Mouse (Mus musculus) heart, postnatal 36 days (tissue): ENCODE data around the gene Cask. TPM values are rescaled to one million over a fixed set of nuclear protein-coding genes. Genes with fewer than 3 reads are reported as not detected.
A peak's percentile ranks its signal among the peaks of the same experiment; 100 is the strongest.

Experiments used
- DNase-seq, 2 experiments: peaks; one replicate each; pipeline ENCODE4 v3.0.0; 2021 to 2022
- intact Hi-C: fragments of 180-260 bp; cut with DNase I; formaldehyde crosslinking; loops from one replicate; pipeline ENCODE4 v1.15.1; 2025
- total RNA-seq, 2 experiments: library from RNA; stranded (reverse); gene quantifications; 2 replicates each; pipeline ENCODE4 v1.2.3; 2021

The Cask gene
- total RNA-seq, 2 experiments from 2014 or later: 13.6 to 19.2 TPM

DNA sequence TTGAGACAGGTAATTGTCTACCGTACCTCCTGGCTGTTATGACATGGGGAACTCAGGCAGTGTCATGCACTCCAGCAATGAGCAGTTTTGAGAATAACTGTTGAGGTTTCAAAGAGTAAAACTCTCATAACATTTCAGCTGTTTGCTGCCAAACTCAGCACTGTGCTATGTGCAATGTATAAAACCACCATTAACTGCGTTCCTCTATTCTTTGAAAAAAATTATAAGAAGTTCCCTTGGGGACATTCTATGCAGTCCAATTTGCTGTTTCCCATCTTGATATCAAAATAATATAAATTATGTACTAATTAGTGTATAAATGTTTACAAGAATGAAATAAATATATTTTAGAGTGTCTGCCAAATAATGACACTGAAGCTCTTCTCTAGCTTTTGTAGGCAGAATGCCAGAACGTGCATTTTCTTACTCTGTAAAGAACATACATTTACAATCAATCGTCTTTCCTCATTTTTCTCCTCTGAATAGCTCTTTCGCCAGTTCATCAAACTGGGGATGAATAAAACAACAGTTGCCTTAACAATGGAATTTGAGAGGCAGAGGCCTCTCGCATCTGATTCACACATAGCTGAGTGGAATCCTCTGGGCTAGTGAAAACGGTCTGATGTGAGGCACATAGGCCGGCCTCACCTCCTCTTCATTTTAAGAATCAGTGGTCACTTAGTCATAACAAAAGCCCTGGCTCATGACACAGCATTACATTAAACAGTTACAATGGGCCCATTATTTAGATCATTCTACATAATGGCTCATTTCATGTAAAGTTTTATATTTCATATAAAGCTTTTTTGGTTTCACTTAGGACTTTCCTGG, 125.4 kb downstream of the Cask start:
- no peak for DNase-seq
- intact Hi-C loops: no loop called here

DNA sequence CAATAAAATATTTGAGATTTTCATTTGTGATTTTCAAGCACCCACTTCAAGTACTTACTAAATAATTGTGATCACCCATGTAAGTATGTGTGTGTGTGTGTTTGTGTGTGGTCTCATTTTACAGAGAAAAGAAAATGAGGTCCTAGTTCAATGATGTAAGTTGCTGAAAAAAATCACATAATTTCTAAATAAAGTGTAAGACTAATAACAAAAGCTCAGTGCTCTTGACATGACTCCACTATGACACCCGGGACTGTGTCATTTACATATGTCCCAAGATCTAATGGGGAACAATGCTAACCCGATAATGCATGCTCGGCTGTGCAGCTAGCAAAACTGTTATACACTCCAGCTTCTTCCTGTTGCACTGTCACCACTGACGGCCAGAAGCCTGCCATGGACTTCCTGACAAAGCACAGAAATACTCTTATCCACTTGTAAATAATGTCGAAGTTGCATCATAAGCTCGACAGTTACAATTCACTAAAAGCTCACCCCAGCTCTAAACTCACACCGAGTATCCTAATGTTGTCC, 130.8 kb downstream of the Cask start:
- intact Hi-C loops: no loop called here
- DNase-seq: no peak

DNA sequence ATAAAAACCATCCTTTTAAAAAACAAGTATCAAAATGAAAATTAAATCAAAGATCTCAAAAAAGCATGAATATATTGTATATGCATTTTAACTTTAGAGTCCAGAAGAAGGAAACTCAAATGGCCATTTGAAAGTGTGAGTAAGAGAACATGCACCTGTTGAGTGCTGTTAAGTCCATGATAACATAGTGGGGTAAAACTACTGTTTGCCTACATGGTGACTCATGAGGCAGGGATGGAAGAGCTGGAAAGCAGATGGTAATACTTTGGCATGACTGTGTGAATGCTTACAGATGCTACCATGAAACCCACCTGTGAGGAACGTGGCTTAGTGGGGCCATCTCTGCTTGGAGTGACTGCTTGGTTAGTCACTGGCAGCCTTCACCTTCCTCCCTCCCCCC, 132.9 kb downstream of the Cask start:
- no peak for DNase-seq
- intact Hi-C loops: no loop called here

DNA sequence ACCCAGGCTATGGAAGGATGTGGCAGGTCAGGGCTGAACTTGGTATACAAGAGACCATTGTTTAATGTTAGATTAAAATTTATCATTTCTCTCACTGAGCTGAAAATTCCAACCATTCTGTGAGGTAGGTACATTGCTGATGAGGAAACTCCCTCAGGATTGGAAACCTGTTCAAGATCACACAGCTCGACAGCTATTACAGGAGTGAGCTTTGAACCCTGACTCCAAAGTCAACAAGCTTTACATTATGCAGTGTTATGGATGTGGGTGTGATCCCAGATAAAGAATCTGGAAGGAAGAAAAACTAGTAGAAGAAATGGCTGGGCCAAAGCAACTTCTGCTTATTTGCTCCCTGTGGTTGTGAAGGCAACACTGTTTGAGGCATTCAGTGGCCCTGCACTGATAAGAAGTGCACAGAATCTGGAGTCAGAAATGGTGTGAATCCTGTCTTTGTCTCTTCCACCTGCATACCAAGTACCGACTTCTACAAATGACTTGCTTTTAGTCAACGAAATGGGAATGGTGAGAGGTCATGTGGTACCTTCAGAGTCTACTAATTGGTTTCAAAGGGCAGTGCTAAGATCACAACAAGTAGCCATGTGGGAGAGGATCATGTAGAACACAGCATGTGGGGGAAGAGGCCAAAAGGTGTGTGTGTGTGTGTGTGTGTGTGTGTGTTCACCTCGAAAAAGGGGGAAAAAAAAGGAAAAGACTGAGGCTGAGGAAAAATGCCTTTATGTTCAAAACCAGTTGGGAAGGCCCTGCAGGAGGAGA, 134.2 kb downstream of the Cask start:
- no peak for DNase-seq
- intact Hi-C loops: no loop called here

DNA sequence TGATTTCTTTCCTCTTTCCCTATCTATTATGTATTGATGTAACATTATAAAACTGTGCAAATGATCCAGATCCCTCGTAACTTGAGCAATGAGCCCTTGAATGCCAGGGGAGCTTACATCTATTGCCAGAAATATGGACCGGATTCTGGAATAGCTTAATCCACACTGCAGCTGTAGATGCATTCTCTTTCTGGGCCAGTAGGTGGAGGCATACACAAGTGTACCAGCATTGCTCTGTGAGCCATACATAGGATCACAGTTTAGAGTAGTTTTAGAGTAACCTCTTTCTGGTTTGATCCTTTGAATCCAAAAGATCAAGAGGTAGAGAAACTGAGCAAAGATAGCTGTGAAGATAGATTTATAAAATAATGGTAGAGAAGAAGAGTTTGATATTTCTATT, 141.0 kb downstream of the Cask start:
- intact Hi-C loops: loop anchor here (5.0 kb wide), 2 partner anchors 137 to 602 kb away; no protein-coding TSS in a partner anchor
- DNase-seq: peak; percentile 32 to 58

DNA sequence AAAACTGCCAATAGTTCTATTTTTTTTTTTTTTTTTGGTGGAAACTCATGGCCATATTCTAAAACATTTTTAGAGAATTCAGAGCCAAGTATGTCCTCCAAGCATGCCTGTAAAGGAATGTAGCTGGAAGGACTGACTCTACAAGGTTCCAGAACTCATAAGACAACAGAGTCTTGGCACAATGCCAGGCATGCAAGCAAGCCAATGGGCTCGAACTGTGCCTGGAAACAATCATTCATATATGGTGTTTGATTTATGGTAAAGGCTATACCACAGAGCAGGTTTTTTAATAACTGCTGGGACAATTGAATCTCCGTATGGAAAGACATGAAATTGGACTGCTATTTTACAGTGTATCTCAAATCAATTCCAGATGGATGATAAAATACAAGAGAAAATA, 146.1 kb downstream of the Cask start:
- peak in 1 of 2 experiments; percentile 6 for DNase-seq
- intact Hi-C loops: no loop called here

DNA sequence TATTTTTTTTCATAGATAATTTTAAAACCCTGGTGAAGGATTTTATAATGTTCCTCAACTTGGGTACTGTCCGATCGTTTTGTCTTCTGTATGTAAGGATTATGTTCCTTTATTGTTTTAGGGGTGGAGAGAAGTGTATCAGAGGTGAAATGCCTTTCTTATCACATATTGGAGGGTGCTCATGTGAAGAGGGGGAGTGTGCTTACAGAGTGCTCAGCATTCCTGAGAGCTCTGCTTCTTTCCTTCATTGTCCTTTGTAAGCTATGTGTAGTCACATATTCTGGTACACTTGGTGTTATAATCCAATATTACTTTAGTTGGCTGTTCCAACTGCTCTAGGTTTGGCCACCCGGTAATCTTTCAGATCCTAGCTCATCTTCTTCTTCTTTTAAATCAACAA, 150.5 kb downstream of the Cask start:
- intact Hi-C loops: no loop called here
- no peak for DNase-seq

DNA sequence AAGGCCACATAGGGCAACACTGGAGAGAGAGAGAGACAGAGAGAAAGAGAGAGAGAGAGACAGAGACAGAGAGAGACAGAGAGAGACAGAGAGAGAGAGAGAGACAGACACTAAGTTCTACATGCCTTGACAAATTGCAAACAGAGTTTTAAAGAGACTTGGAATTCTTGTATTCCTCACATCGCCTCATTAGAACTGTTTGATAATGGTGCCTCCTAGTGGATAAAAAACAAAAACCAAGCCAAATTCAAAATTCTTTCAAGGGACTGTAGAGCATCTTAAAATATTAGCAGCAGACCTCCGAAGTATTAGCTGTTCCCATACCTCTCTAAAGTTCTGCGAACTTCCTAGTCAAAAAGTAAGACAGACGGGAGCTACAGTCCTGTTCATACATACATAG, 159.3 kb downstream of the Cask start:
- DNase-seq: no peak
- intact Hi-C loops: no loop called here

DNA sequence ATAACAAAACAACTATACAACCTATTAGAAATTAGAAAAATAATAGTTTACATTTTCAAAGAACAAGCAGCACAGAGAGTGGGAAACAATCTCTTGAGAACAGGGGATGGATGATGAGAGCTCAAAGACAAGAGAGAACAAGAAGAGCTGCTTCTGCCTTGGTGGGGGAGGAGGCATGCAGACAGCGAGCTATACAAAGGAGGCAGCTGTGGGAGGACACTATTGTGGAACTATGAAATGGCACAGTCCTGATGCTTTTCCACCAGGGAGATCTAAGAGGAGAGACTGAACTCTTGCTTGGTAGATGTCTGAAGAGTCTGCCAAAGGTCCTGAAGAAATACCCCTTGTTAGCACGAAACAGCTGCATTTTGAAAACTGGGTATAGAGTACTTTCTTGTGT, 162.8 kb downstream of the Cask start:
- intact Hi-C loops: loop anchor here (10.0 kb wide), 1 partner anchor 544 kb away; no protein-coding TSS in a partner anchor
- DNase-seq: no peak

DNA sequence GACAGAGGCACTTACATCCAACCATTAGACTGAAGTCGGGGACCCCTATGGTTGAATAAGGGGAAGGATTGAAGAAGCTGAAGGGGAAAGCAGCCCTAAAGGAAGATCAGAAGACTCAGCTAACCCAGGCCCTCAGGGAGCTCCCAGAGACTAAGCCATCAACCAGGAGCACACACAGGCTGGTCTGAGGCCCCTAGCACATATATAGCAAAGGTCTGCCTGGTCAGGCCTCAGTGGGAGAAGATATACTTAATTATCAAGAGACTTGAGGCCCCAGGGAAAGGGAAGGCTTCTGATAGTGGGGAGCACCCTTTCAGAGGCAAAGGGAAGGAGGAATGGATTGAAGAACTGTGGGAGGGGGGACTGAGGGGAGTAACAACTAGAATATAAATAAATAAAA, 164.6 kb downstream of the Cask start:
- DNase-seq: no peak

DNA sequence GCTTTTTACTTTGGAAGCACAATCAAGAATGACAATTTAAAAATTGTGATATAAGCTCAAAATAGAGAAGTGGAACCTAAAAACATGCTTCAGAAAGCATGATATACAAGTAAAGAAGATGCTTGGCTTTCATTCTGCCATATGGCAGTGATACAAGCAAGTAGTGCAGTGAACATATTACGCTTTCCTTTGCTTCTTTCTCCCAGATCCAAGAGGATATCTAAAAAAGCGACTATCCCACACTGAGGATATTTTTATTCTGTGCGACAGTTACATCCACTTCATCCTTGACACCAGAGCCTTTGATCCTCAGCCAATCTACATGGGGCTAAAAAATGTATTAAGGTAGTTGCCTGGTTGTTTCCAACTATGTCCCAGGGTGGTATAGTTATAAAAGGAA, 169.4 kb downstream of the Cask start:
- no peak for DNase-seq
- intact Hi-C loops: loop anchor here (10.0 kb wide), 1 partner anchor 537 kb away; no protein-coding TSS in a partner anchor

More for the DNA sequence above, 164.6 kb downstream of the Cask start:
- intact Hi-C loops: loop anchor here (10.0 kb wide), 1 partner anchor 542 kb away; no protein-coding TSS in a partner anchor

DNA sequence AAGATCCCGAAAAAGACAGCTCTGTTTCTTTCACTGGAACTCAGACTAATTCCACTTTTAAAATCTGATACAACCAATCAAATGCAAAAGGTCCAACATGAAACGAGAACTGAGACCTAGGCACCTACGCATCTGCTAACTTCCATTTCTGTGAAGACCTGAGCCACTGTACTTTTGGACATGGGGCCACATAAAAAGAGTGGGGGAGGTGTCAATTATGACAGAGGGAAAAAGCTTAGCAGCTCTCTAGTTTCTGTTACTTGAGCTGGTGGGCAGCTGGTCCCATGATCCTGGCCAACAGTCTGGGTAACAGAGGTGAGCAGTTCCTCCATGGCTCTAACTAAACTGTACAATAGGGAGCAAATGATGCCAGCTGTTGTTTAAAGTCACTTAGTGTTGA, 178.2 kb downstream of the Cask start:
- intact Hi-C loops: no loop called here
- no peak for DNase-seq

DNA sequence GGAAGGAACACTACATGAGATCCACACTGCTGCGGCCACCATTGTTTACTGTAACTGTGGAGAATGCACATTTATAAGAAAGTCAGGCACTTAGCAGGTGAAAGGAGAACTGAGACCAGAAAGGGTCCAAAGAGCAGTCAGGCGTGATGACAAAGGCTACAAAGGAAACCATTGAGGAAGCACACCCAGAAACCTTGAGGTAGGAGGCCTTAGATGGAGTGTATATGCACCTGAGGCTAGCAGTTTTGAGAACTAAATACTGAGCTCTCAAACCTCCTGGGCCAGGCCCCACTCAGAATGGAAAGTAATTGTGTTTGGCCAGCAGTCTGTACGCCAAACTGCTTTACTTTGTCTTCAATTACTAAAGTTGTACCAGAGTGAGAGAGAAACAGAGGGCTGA, 180.8 kb downstream of the Cask start:
- intact Hi-C loops: no loop called here

DNA sequence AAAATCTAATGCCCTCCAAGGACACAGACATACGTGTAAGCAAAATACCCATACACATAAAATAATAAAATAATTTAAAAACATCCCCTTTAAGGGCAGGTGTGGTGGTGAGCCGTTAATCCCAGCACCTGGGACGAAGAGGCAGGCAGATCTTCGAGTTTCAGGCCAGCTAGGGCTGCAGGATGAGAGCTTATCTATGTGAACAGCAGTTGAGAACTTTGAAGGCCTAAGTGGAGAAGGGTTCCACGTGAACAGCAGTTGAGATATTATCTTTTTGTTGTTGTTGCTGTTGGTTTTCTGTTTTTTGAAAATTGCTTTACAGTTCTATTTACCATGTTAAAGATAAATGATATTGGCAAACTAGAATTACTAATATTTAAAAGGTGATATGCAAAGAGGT, 182.3 kb downstream of the Cask start:
- DNase-seq: no peak
- intact Hi-C loops: no loop called here

More for the DNA sequence above, 180.8 kb downstream of the Cask start:
- DNase-seq: no peak

DNA sequence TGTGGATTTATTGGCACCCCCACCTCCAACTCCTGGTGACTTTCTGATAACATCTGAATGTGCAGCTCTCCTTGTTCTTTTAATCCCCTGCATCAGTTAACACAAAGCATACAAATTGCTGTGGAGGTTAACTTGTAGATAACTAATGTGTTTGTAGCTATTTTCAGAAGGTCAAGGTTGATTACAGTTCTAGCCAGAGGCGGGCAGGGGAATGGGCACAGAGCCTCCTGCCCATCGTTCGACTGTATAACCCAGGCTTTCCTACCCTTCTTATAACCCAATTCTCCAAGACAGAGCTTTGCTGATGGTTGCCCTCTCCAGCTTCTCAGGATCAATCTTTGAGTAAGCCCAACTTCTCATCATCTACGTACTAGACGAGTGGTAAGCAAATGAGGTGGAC, 190.1 kb downstream of the Cask start, which contains the start of gene Gpr82:
Gene Gpr82, plus strand, starts transcription at position 301 of the 400 bp plus-strand sequence.
- intact Hi-C loops: no loop called here
- DNase-seq: no peak

DNA sequence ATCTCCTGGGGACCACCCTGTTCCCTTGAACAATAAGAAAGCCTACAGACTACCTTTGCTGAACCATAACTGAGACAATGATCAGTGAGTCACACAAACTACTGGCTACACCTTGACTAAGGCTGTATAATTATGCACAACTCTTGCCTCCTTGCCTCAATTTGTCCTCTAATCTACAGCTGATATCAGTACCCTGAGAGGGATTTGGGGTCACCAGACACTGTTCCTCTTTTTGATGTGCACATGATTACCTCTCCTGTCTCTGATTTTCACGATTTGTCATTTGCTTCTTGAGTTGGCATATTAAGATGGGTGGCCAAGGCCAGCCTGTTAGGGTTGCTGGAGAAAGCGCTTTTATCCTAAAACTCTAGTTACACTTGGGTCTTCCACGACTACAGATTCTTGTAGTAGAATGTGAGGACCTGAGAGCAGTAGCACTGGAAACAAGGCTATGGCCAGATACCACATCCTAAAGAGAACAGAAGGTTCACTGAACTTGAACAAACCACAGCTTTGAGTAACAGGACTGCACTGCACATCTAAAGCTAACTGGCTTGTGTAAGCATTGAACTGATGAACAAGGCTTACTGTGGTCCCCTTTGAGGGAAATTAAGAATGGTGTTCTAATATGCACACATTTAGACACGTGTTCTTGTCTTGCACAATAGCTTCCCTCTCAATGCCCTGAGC, 191.8 kb downstream of the Cask start:
- DNase-seq: no peak
- intact Hi-C loops: loop anchor here (5.0 to 10.0 kb wide), 6 partner anchors 37 to 985 kb away; partner anchors contain the start of genes 1810030O07Rik and Ddx3x

DNA sequence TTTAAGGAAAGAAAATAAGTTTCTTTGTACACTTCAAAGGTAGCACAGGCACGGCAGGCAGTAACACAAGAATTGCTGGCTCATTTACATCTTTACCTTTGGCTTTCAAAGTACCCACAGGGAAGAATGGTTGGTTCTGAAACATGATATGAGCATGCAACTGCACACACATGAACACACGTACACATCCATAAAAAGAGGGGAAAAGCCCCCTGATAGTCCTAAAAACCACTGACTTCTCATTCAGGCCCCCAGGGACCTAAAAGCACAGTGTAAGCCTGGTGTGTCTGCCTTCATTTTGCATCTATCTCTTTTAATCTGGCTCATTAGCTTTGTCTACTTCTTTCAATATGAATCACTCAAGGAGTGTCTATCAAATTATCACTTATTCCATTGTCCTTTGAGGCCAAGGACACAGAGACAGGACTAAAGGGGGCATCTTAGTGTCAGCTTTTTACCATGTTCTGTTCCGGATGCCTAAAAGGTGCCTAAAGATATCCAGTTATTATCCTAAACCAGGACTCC, 192.5 kb downstream of the Cask start:
- DNase-seq: no peak
- intact Hi-C loops: loop anchor here (5.0 to 10.0 kb wide), 6 partner anchors 36 to 984 kb away; partner anchors contain the start of genes 1810030O07Rik and Ddx3x

DNA sequence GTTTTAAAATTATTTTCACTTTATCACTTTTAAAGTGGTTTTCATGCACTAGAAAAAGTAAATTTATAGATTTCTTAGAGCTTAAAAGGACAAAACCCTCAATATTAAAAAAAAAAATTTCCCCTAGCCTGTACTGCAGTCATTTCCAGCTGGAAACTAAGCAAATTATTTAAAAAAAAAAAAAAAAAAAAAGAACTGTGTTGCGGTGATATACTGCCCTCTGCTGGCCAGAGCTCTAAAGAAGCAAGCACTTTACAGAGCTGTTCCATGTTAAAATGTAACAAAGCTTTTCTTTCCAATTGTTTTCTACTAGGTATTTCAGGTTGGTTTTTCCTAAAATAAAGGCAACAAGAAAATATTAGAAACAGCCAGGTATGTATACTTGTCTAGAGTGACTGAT, 194.4 kb downstream of the Cask start:
- DNase-seq: peak; percentile 35 to 57
- intact Hi-C loops: loop anchor here (1.0 to 10.0 kb wide), 8 partner anchors 34 to 982 kb away; partner anchors contain the start of genes 1810030O07Rik and Ddx3x

DNA sequence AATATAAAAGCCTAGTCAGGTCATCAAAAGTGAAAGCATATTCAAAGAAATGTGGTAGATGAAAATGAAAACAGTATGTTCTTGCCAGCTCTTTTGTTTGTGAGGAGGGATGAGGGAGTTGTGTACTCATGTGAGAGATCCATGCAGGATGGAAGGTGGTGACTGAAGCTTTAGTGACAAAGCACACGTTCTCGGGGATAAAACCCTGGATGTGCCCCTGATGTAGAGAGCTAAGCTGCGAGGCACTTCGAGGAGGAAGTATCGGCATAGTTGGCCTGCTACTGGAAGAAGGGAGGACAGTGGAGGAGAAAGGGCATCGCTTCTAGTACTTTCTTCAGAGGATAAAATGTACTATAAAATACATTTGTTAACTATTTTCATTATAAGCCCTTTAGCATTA, 195.3 kb downstream of the Cask start:
- intact Hi-C loops: loop anchor here (1.0 to 10.0 kb wide), 8 partner anchors 34 to 981 kb away; partner anchors contain the start of genes 1810030O07Rik and Ddx3x
- DNase-seq: peak in 1 of 2 experiments; percentile 10

DNA sequence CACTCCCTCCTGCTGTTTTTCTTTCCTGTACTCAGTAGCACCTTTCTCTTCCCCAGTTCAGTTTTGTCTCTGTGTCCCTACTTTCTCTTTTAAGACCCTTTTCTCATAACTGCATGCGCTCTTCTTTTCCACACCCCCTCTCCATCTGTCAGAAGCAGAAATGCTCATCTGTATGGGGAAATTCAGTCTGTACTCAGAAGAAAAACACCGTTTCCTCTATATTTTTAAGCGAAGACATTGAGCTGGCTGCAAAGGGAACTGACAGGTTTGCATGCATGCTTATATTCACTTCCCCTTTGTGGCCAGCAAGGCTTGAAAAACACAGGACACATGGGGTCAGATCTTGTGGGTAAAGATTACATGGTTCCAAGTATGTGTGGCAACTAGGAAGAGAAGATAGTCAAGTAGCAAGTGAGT, 196.2 kb downstream of the Cask start:
- intact Hi-C loops: loop anchor here (5.0 to 10.0 kb wide), 6 partner anchors 33 to 980 kb away; partner anchors contain the start of genes 1810030O07Rik and Ddx3x
- no peak for DNase-seq
